Mouse (Mus musculus) lung, embryonic 16.5 days (tissue): Measurements from ENCODE around the gene Rnf169. TPM values are rescaled to one million over a fixed set of nuclear protein-coding genes. Genes with fewer than 3 reads are reported as not detected.

Experiments used
- ATAC-seq: fragments of 200-750 bp; cut with Nextera tagmentation; 2 replicates; pipeline ENCODE4 v1.8.0; 2017; ENCODE audit warnings: low read depth, mild to moderate bottlenecking, moderate library complexity
- H3K27ac ChIP-seq: fragments of 300-500 bp; sonication (generic); 2 replicates; pipeline ENCODE4 v1.5.1; 2014; ENCODE audit warnings: mild to moderate bottlenecking, control low read depth, low read length
- H3K27me3 ChIP-seq: fragments of 300-500 bp; sonication (generic); 2 replicates; pipeline ENCODE4 v1.6.1; 2014; ENCODE audit warnings: low read depth, low read length, mixed read lengths; ENCODE audit not compliant: control insufficient read depth, insufficient read depth
- H3K36me3 ChIP-seq: fragments of 300-500 bp; sonication (generic); 2 replicates; pipeline ENCODE4 v1.6.1; 2014; ENCODE audit warnings: low read length; ENCODE audit not compliant: control insufficient read depth, insufficient read depth
- H3K4me1 ChIP-seq: fragments of 300-500 bp; sonication (generic); replicated peaks from 2 replicates; pipeline ENCODE4 v1.6.1; 2014; ENCODE audit warnings: low read length, mixed read lengths; ENCODE audit not compliant: control insufficient read depth, insufficient read depth
- H3K4me2 ChIP-seq: fragments of 300-500 bp; sonication (generic); 2 replicates; pipeline ENCODE4 v1.6.1; 2014; ENCODE audit warnings: low read depth, low read length, control low read depth
- H3K4me3 ChIP-seq: fragments of 300-500 bp; sonication (generic); 2 replicates; pipeline ENCODE4 v1.5.1; 2014; ENCODE audit warnings: mild to moderate bottlenecking, low read length, control low read depth
- H3K9ac ChIP-seq: fragments of 300-500 bp; sonication (generic); 2 replicates; pipeline ENCODE4 v1.6.1; 2014; ENCODE audit warnings: low read length, control low read depth
- H3K9me3 ChIP-seq: fragments of 300-500 bp; sonication (generic); 2 replicates; pipeline ENCODE4 v1.6.1; 2016; ENCODE audit warnings: low read length; ENCODE audit not compliant: control insufficient read depth
- WGBS: fragments of 180-500 bp; shearing (Covaris S2); extraction: QIAGEN DNeasy Blood & Tissue Kit; methylation state at CpG from one replicate; pipeline ENCODE4 v1.1.7; 2014; 5-methylcytosine and 5-hydroxymethylcytosine counted together
- polyA plus RNA-seq: library from polyadenylated mRNA; unstranded; fragments of >200 nt; fragmentation: Nextera tagmentation; extraction: Ambion mirVana; gene quantifications from 2 replicates; pipeline ENCODE4 v1.2.1, GENCODE M21; 2015

Gene Rnf169
- 4.4 and 5.2 TPM in 2 replicates for polyA plus RNA-seq

GRCm38 (mm10) chr7:99980132-99980591, at the start of gene Rnf169:
Rnf169 (minus strand) TSS chr7:99980448.
- H3K27ac ChIP-seq = peak within 1 kb of the TSS; percentile 95
- under 1% methylated on average over 55 of the region's 55 CpGs for WGBS
- peak within 1 kb of the TSS; percentile 74 for H3K4me3 ChIP-seq
- peak within 1 kb of the TSS; percentile 53 for H3K4me2 ChIP-seq
- H3K9me3 ChIP-seq = no peaks in the 10 kb centered on the region
- peak; percentile 97 for ATAC-seq
- H3K27me3 ChIP-seq = no peaks in the 10 kb centered on the region
- peaks cover 16% of the 10 kb centered on the region for H3K4me1 ChIP-seq
- H3K36me3 ChIP-seq = no peaks in the 10 kb centered on the region
- peak within 1 kb of the TSS; percentile 99 for H3K9ac ChIP-seq

DNA sequence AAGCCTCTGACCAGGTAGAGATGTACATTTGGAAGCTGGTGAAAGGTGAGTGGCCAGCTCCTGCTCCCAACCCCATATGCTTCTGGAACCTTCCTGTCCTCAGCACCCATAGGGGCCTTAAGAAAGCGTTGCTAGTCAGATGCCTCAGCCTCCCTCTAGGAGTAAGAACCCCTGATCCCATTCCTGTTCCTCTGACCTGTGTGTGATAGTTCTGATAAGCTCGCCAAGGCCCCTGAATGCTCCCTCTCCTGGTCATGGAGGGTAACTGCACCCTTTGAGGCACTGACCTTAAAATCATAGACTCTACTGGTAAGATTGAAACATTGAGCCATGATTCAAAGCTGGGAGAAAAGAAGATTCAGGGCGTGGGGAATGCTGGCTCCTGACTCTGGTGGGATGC, 49.1 kb upstream of the Rnf169 start:
- Histone ChIP-seq H3K9ac (no peak overlapping the region), H3K4me2 (no peak overlapping the region), H3K9me3 (no peaks in the 10 kb centered on the region), H3K4me1 (no peaks in the 10 kb centered on the region), H3K27me3 (no peaks in the 10 kb centered on the region), H3K36me3 (no peaks in the 10 kb centered on the region), H3K4me3 (no peak overlapping the region), H3K27ac (no peak overlapping the region)
- ATAC-seq = 0 out of 2 replicates have a peak, but pooled peaks have one; percentile 15
- 35% methylated on average over 3 of the region's 3 CpGs for WGBS

GRCm38 (mm10) chr7:100027353-100027752, 47.1 kb upstream of the Rnf169 start:
- H3K27me3 ChIP-seq = no peaks in the 10 kb centered on the region
- H3K4me3 ChIP-seq = no peak overlapping the region
- no peaks in the 10 kb centered on the region for H3K36me3 ChIP-seq
- WGBS = 31% methylated on average over 5 of the region's 5 CpGs
- no peaks in the 10 kb centered on the region for H3K9me3 ChIP-seq
- peak; percentile 59; the same call in 1 of the 2 replicates for ATAC-seq
- H3K9ac ChIP-seq = no peak overlapping the region
- H3K27ac ChIP-seq = no peak overlapping the region
- H3K4me2 ChIP-seq = no peak overlapping the region
- H3K4me1 ChIP-seq = no peaks in the 10 kb centered on the region

DNA sequence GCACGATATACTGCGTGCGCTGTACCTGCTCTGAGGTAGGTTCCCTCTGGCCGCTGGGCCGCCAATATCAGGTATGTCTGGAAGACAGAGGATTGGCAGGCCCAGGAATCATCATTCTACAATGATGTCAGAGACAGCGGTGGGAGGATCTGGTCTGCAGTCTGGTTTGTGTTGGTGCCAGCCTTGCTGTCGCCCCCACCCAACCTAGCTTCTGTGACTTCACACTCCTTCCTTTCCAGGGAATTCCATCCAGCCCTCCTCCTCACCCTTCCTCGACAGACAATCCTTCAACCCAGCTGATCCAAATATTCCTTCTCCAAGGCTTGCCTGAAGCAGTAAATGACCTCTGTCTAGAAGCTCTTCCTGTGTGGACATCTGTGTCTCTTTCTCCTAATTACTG, 36.8 kb upstream of the Rnf169 start:
- Histone ChIP-seq H3K9me3 (no peaks in the 10 kb centered on the region), H3K36me3 (no peaks in the 10 kb centered on the region), H3K4me2 (no peak overlapping the region), H3K27ac (no peak overlapping the region), H3K9ac (no peak overlapping the region), H3K27me3 (no peaks in the 10 kb centered on the region), H3K4me3 (no peak overlapping the region), H3K4me1 (no peaks in the 10 kb centered on the region)
- no peak for ATAC-seq
- WGBS = 81% methylated on average over 8 of the region's 8 CpGs

- H3K36me3 ChIP-seq = no peaks in the 10 kb centered on the region
- H3K4me1 ChIP-seq = no peaks in the 10 kb centered on the region
- H3K9ac ChIP-seq = no peak overlapping the region
- no peaks in the 10 kb centered on the region for H3K9me3 ChIP-seq
- H3K27me3 ChIP-seq = peaks cover 4% of the 10 kb centered on the region
- H3K4me2 ChIP-seq = no peak overlapping the region
- H3K27ac ChIP-seq = no peak overlapping the region
- H3K4me3 ChIP-seq = no peak overlapping the region
- 47% methylated on average over 8 of the region's 8 CpGs for WGBS
- no peak for ATAC-seq
These were observed 33.9 kb upstream of the Rnf169 start for GRCm38 (mm10) chr7:100014123-100014600.

DNA sequence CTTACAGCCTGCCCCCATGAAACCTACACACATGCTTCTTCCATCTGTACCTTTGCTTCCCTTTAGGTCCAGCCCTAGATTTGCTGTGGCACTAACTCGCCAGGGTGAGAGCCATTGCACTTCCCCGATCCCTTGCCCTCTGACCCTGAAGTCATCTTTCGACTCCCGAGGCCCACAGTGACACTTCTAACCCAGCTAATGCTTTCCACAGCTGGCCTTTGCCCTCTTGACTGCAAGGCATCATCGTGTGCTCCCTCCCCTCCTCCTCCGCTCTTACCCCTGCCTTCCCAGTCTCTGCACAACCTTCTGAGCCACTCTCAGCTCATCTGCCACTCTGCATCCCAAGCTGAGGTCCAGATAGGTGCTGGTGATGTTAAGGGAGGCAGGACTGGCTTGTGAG, 32.3 kb upstream of the Rnf169 start:
- no peak for ATAC-seq
- H3K4me2 ChIP-seq = no peak overlapping the region
- no peak overlapping the region for H3K4me3 ChIP-seq
- no peak overlapping the region for H3K27ac ChIP-seq
- 30% methylated on average over 6 of the region's 6 CpGs for WGBS
- peaks cover 19% of the 10 kb centered on the region for H3K27me3 ChIP-seq
- no peaks in the 10 kb centered on the region for H3K4me1 ChIP-seq
- no peaks in the 10 kb centered on the region for H3K36me3 ChIP-seq
- no peaks in the 10 kb centered on the region for H3K9me3 ChIP-seq
- no peak overlapping the region for H3K9ac ChIP-seq

- Histone ChIP-seq H3K4me3 (no peak overlapping the region), H3K36me3 (no peaks in the 10 kb centered on the region), H3K4me1 (no peaks in the 10 kb centered on the region), H3K9me3 (no peaks in the 10 kb centered on the region), H3K4me2 (no peak overlapping the region), H3K27me3 (peaks cover 23% of the 10 kb centered on the region), H3K9ac (no peak overlapping the region), H3K27ac (no peak overlapping the region)
- 52% methylated on average over 8 of the region's 8 CpGs for WGBS
- no peak for ATAC-seq
These were observed 31.8 kb upstream of the Rnf169 start for GRCm38 (mm10) chr7:100012085-100012484.

DNA sequence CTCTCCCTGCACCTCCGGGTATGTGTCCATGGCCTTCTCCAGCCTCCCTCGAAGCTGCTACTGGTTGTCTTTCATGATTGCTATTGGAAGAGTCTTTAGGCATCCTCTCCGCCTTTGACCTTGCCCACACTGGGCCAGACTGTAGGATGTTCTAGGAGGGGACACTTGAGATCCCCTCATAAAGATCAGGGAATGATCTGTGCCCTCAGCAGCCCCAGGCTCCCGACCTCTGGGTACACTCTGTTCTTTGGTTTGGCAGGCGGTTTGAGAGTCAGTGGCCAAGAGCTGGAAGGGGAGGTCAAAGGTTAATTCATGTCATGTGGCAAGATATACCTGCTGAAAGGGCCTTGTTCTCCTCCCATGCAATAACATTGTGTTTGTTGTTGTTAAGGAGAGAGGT, 30.5 kb upstream of the Rnf169 start:
- Histone ChIP-seq H3K27me3 (peaks cover 36% of the 10 kb centered on the region), H3K27ac (no peak overlapping the region), H3K4me2 (no peak overlapping the region), H3K9me3 (no peaks in the 10 kb centered on the region), H3K9ac (no peak overlapping the region), H3K4me1 (peaks cover under 1% of the 10 kb centered on the region; the same call in 1 of the 2 replicates), H3K4me3 (no peak overlapping the region), H3K36me3 (no peaks in the 10 kb centered on the region)
- no peak for ATAC-seq
- 48% methylated on average over 5 of the region's 5 CpGs for WGBS

- H3K9ac ChIP-seq = no peak overlapping the region
- peaks cover 3% of the 10 kb centered on the region; the same call in 1 of the 2 replicates for H3K4me1 ChIP-seq
- ATAC-seq = peak; percentile 48; the same call in 1 of the 2 replicates
- no peak overlapping the region for H3K4me3 ChIP-seq
- H3K9me3 ChIP-seq = no peaks in the 10 kb centered on the region
- no peaks in the 10 kb centered on the region for H3K36me3 ChIP-seq
- H3K4me2 ChIP-seq = no peak overlapping the region
- 12% methylated on average over 11 of the region's 11 CpGs for WGBS
- no peak overlapping the region for H3K27ac ChIP-seq
- H3K27me3 ChIP-seq = peaks cover 47% of the 10 kb centered on the region
These were observed 29.4 kb upstream of the Rnf169 start for GRCm38 (mm10) chr7:100009640-100010039.
